Mouse (Mus musculus) effector memory CD4-positive, alpha-beta T cell, adult 7 months (primary cell): ENCODE measurements around the gene Aldh1a7. TPM values are rescaled to one million over a fixed set of nuclear protein-coding genes. Genes with fewer than 3 reads are reported as not detected.

Source experiments
- polyA plus RNA-seq: library from polyadenylated mRNA; unstranded; fragments of 100-300 nt; shearing (Covaris generic); gene quantifications from one replicate; pipeline ENCODE4 v1.2.1, GENCODE M21; 2017

Aldh1a7 gene
- not detected for polyA plus RNA-seq

DNA sequence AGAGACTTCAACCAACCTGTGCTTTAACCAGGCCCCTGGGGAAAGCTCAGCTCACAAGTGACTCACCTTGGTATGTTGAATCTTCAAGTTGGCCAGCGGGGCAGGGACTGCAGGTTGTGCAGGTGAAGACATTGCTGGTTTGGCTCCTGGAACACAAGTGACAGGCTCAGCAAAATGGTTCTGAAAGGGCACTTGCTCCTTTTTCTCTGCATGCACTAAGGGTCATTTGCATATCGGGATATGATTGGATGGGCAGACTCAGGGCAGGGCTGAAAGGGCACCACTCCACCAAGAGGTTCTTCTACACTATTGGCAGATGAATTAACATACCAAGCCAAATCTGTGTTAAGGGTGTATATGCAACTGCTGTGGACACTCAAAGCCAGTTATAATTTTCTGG is at the start of gene Aldh1a7:
Aldh1a7 (minus strand) TSS at position 182 of the 400 bp plus-strand sequence.

Other genes starting within 250 kb of the Aldh1a7 start
- 1.3 TPM for gene Aldh1a1, start 234.8 kb downstream of the Aldh1a7 start, polyA plus RNA-seq
- 0.90 TPM for gene Tmc1, start 226.6 kb upstream of the Aldh1a7 start, polyA plus RNA-seq